Mouse (Mus musculus) hindbrain, embryonic 16.5 days (tissue): ENCODE results near the gene Tmem243. TPM values are rescaled to one million over a fixed set of nuclear protein-coding genes. Genes with fewer than 3 reads are reported as not detected.

ENCODE experiments used
- polyA plus RNA-seq: library from polyadenylated mRNA; unstranded; fragments of >200 nt; fragmentation: Nextera tagmentation; extraction: Ambion mirVana; gene quantifications from 2 replicates; pipeline ENCODE4 v1.2.1, GENCODE M21; 2015

Tmem243 gene
- polyA plus RNA-seq, 1 experiment from 2014 or later = 5.2 TPM

Other genes starting within 250 kb of the Tmem243 start
- gene Abcb4, start 207.0 kb upstream of the Tmem243 start, polyA plus RNA-seq = 0.66 and 1.0 TPM in 2 replicates
- 23.6 and 24.8 TPM in 2 replicates for gene Crot, start 103.3 kb upstream of the Tmem243 start, polyA plus RNA-seq
- 51.2 and 55.5 TPM in 2 replicates for gene Dmtf1, start 61.1 kb downstream of the Tmem243 start, polyA plus RNA-seq
- 21.6 and 27.2 TPM in 2 replicates for gene 9330182L06Rik, start 165.4 kb downstream of the Tmem243 start, polyA plus RNA-seq